Mouse (Mus musculus) cerebellum, adult 2 months (tissue): ENCODE measurements at regions not wholly inside any gene's neighbourhood (a gene's known extent, or its start where the extent isn't known, plus 50 kb on each side); places are given as distances from the start of the nearest gene placed in this dataset.

ENCODE experiments used
- CTCF ChIP-seq: fragments of 200-500 bp; IDR thresholded peaks from 2 replicates; pipeline ENCODE4 v1.5.1; 2011; ENCODE audit warnings: low read depth, mild to moderate bottlenecking, control low read depth, low read length, moderate library complexity, borderline replicate concordance; ENCODE audit not compliant: insufficient read depth
- POLR2A ChIP-seq: fragments of 200-500 bp; IDR thresholded peaks from 2 replicates; pipeline ENCODE4 v1.6.1; 2011; ENCODE audit warnings: low read length, control low read depth, borderline replicate concordance; ENCODE audit not compliant: insufficient read depth

- TF ChIP-seq CTCF: no peak
- no peak for TF ChIP-seq POLR2A
These were observed 705.7 kb downstream of the Diaph3 start for GRCm38 (mm10) chr14:86435345-86435744.
